Mouse (Mus musculus): Measurements from ENCODE around the gene Trim62.
A peak's percentile ranks its signal among the peaks of the same experiment; 100 is the strongest.

Trim62 gene

GRCm38 (mm10) chr4:128886571-128886970, 3.2 kb downstream of the Trim62 start:
- no peak for DNase-seq (ENCODE audit: low read depth)

- no peak for DNase-seq (ENCODE audit: low read depth)
Observed at GRCm38 (mm10) chr4:128887026-128887425, 3.6 kb downstream of the Trim62 start.

- DNase-seq (ENCODE audit: low read depth): no peak
Observed at GRCm38 (mm10) chr4:128887641-128888091, 4.3 kb downstream of the Trim62 start.

- no peak for DNase-seq (ENCODE audit: low read depth)
Observed at GRCm38 (mm10) chr4:128888436-128888990, 5.1 kb downstream of the Trim62 start.

- no peak for DNase-seq (ENCODE audit: low read depth)
Observed at GRCm38 (mm10) chr4:128889752-128890630, 6.6 kb downstream of the Trim62 start.

- no peak for DNase-seq (ENCODE audit: low read depth)
Observed at GRCm38 (mm10) chr4:128891157-128891556, 7.8 kb downstream of the Trim62 start.

- DNase-seq (ENCODE audit: low read depth): no peak
Observed at GRCm38 (mm10) chr4:128891746-128892145, 8.4 kb downstream of the Trim62 start.

GRCm38 (mm10) chr4:128892188-128892587, 8.8 kb downstream of the Trim62 start:
- DNase-seq (ENCODE audit: low read depth): no peak

GRCm38 (mm10) chr4:128894112-128894511, 10.7 kb downstream of the Trim62 start:
- no peak for DNase-seq (ENCODE audit: low read depth)

GRCm38 (mm10) chr4:128895841-128896240, 12.5 kb downstream of the Trim62 start:
- no peak for DNase-seq (ENCODE audit: low read depth)

GRCm38 (mm10) chr4:128896667-128897066, 13.3 kb downstream of the Trim62 start:
- no peak for DNase-seq (ENCODE audit: low read depth)

- no peak for DNase-seq (ENCODE audit: low read depth)
Observed at GRCm38 (mm10) chr4:128897911-128898421, 14.6 kb downstream of the Trim62 start.

GRCm38 (mm10) chr4:128899332-128899731, 16.0 kb downstream of the Trim62 start:
- DNase-seq (ENCODE audit: low read depth): no peak

- DNase-seq (ENCODE audit: low read depth): no peak
Observed at GRCm38 (mm10) chr4:128900484-128900883, 17.1 kb downstream of the Trim62 start.

- DNase-seq (ENCODE audit: low read depth): no peak
Observed at GRCm38 (mm10) chr4:128902390-128902789, 19.0 kb downstream of the Trim62 start.

- no peak for DNase-seq (ENCODE audit: low read depth)
Observed at GRCm38 (mm10) chr4:128904035-128904800, 20.8 kb downstream of the Trim62 start.

GRCm38 (mm10) chr4:128905251-128905650, 21.9 kb downstream of the Trim62 start:
- no peak for DNase-seq (ENCODE audit: low read depth)

- DNase-seq (ENCODE audit: low read depth): no peak
Observed at GRCm38 (mm10) chr4:128906757-128907156, 23.4 kb downstream of the Trim62 start.

GRCm38 (mm10) chr4:128907238-128907968, 24.0 kb downstream of the Trim62 start:
- DNase-seq (ENCODE audit: low read depth): no peak

- DNase-seq (ENCODE audit: low read depth): peak; percentile 57
Observed at GRCm38 (mm10) chr4:128908586-128909377, 25.4 kb downstream of the Trim62 start.

- DNase-seq (ENCODE audit: low read depth): no peak
Observed at GRCm38 (mm10) chr4:128909378-128909831, 26.0 kb downstream of the Trim62 start.

All from naive thymus-derived CD4-positive, alpha-beta T cell, adult 2 months (primary cell).